Mouse (Mus musculus): ENCODE results near the gene Ppp1r13b.

- TF ChIP-seq CTCF (IDR thresholded peaks at IDR 0.05) (no peak), POLR2A (IDR thresholded peaks at IDR 0.05; ENCODE audit: insufficient read depth, low read depth, low read length) (no peak)
Measured at GRCm38 (mm10) chr12:111797251-111797650, 110.7 kb downstream of the Ppp1r13b start.

All from heart, adult 2 months (tissue).